Mouse (Mus musculus) limb, embryonic 14.5 days (tissue): ENCODE results near the gene Rrp15. TPM values are rescaled to one million over a fixed set of nuclear protein-coding genes. Genes with fewer than 3 reads are reported as not detected.

Experiments used
- ATAC-seq: fragments of 200-750 bp; cut with Nextera tagmentation; 2 replicates; pipeline ENCODE4 v1.8.0; 2017; ENCODE audit warnings: low read depth, moderate number of reproducible peaks, moderate TSS enrichment; ENCODE audit not compliant: low FRiP score
- DNase-seq: peaks from one replicate; pipeline ENCODE4 v3.0.0-alpha.2; 2015; ENCODE audit warnings: low spot score
- H3K27ac ChIP-seq: fragments of 300-500 bp; sonication (generic); replicated peaks from 2 replicates; pipeline ENCODE4 v1.5.1; 2014; ENCODE audit warnings: low read depth, mild to moderate bottlenecking, low read length, moderate library complexity, mixed read lengths
- H3K27me3 ChIP-seq: fragments of 300-500 bp; sonication (generic); 2 replicates; pipeline ENCODE4 v1.6.1; 2014; ENCODE audit warnings: low read length, mixed read lengths; ENCODE audit not compliant: control insufficient read depth, insufficient read depth
- H3K36me3 ChIP-seq: fragments of 300-500 bp; sonication (generic); 2 replicates; pipeline ENCODE4 v1.6.1; 2014; ENCODE audit warnings: mild to moderate bottlenecking, low read length, moderate library complexity, mixed read lengths; ENCODE audit not compliant: control insufficient read depth, insufficient read depth
- H3K4me1 ChIP-seq: fragments of 300-500 bp; sonication (generic); 2 replicates; pipeline ENCODE4 v1.6.1; 2014; ENCODE audit warnings: antibody characterized with exemption, low read length, mixed read lengths; ENCODE audit not compliant: control insufficient read depth, insufficient read depth
- H3K4me2 ChIP-seq: fragments of 300-500 bp; sonication (generic); replicated peaks from 2 replicates; pipeline ENCODE4 v1.6.1; 2014; ENCODE audit warnings: low read depth, mild to moderate bottlenecking, low read length, moderate library complexity; ENCODE audit not compliant: severe bottlenecking
- H3K4me3 ChIP-seq: fragments of 300-500 bp; sonication (generic); replicated peaks from 2 replicates; pipeline ENCODE4 v1.5.1; 2014; ENCODE audit warnings: low read length
- H3K9ac ChIP-seq: fragments of 300-500 bp; sonication (generic); 2 replicates; pipeline ENCODE4 v1.6.1; 2014; ENCODE audit warnings: mild to moderate bottlenecking, low read depth, low read length, moderate library complexity; ENCODE audit not compliant: severe bottlenecking
- H3K9me3 ChIP-seq: fragments of 300-500 bp; sonication (generic); 2 replicates; pipeline ENCODE4 v1.6.1; 2016; ENCODE audit warnings: low read length; ENCODE audit not compliant: control insufficient read depth
- POLR2A ChIP-seq: fragments of 200-500 bp; IDR thresholded peaks from 2 replicates; pipeline ENCODE4 v1.8.0; 2012; ENCODE audit warnings: inconsistent platforms, mild to moderate bottlenecking, moderate library complexity, borderline replicate concordance; ENCODE audit not compliant: insufficient read depth, insufficient read length; ENCODE audit errors: extremely low read depth
- WGBS: fragments of 180-500 bp; shearing (Covaris S2); extraction: QIAGEN DNeasy Blood & Tissue Kit; methylation state at CpG from one replicate; pipeline ENCODE4 v1.1.7; 2014; 5-methylcytosine and 5-hydroxymethylcytosine counted together
- polyA plus RNA-seq, 2 experiments: library from polyadenylated mRNA; depleted of rRNA in 1 of 2; stranded (reverse) in 1 of 2; unstranded in 1 of 2; fragments of >200 nt; fragmentation: Nextera tagmentation in 1 of 2; extraction: Ambion mirVana in 1 of 2; gene quantifications; 2 replicates each; pipeline versions ENCODE4 v1.2.1 to v1.2.3; 2012 to 2014

Gene Rrp15
- polyA plus RNA-seq (2012; rRNA removed) = 18.6 and 40.0 TPM in 2 replicates
- 62.6 and 64.8 TPM in 2 replicates for polyA plus RNA-seq (2014; fragmentation: Nextera tagmentation; extraction: Ambion mirVana)

GRCm38 (mm10) chr1:186748724-186749653 is at the start of gene Rrp15:
Rrp15 (minus strand) TSS chr1:186749358.
- ATAC-seq (peak; percentile 90), DNase-seq (peak; percentile 89)
- H3K4me2 ChIP-seq = peak within 1 kb of the TSS; percentile 85
- H3K36me3 ChIP-seq = no peaks in the 10 kb centered on the region
- peak within 1 kb of the TSS; percentile 58 for H3K4me3 ChIP-seq
- TF ChIP-seq POLR2A = peak; percentile 50; the same call in 1 of the 2 replicates
- no peaks in the 10 kb centered on the region for H3K9me3 ChIP-seq
- H3K27me3 ChIP-seq = no peaks in the 10 kb centered on the region
- H3K4me1 ChIP-seq = peaks cover 16% of the 10 kb centered on the region
- peak within 1 kb of the TSS; percentile 73 for H3K27ac ChIP-seq
- H3K9ac ChIP-seq = peak within 1 kb of the TSS; percentile 78
- 2% methylated on average over 46 of the region's 46 CpGs for WGBS

- WGBS = 24% methylated on average over 6 of the region's 6 CpGs
- ATAC-seq = no peak
Measured at GRCm38 (mm10) chr1:186797991-186798390, 48.8 kb upstream of the Rrp15 start.

GRCm38 (mm10) chr1:186785359-186785758 is 36.2 kb upstream of the Rrp15 start:
- H3K27me3 ChIP-seq = no peaks in the 10 kb centered on the region
- DNase-seq (no peak), ATAC-seq (no peak)
- 83% methylated on average over 4 of the region's 4 CpGs for WGBS
- no peak overlapping the region for H3K27ac ChIP-seq
- no peak for TF ChIP-seq POLR2A
- H3K9me3 ChIP-seq = no peaks in the 10 kb centered on the region
- no peak overlapping the region for H3K4me3 ChIP-seq
- H3K4me2 ChIP-seq = no peak overlapping the region
- no peaks in the 10 kb centered on the region for H3K4me1 ChIP-seq
- no peaks in the 10 kb centered on the region for H3K36me3 ChIP-seq
- no peak overlapping the region for H3K9ac ChIP-seq

More at GRCm38 (mm10) chr1:186797991-186798390, 48.8 kb upstream of the Rrp15 start:
- H3K27me3 ChIP-seq = no peaks in the 10 kb centered on the region
- H3K4me1 ChIP-seq = no peaks in the 10 kb centered on the region
- no peak overlapping the region for H3K4me3 ChIP-seq
- H3K9ac ChIP-seq = no peak overlapping the region
- no peaks in the 10 kb centered on the region for H3K9me3 ChIP-seq
- no peak for TF ChIP-seq POLR2A
- no peak overlapping the region for H3K4me2 ChIP-seq
- no peak overlapping the region for H3K27ac ChIP-seq
- no peak for DNase-seq
- no peaks in the 10 kb centered on the region for H3K36me3 ChIP-seq

GRCm38 (mm10) chr1:186780826-186781225 is 31.7 kb upstream of the Rrp15 start:
- no peak for DNase-seq
- Histone ChIP-seq H3K27ac (no peak overlapping the region), H3K4me3 (no peak overlapping the region), H3K9me3 (no peaks in the 10 kb centered on the region), H3K4me2 (no peak overlapping the region), H3K4me1 (no peaks in the 10 kb centered on the region), H3K9ac (no peak overlapping the region), H3K36me3 (no peaks in the 10 kb centered on the region), H3K27me3 (no peaks in the 10 kb centered on the region)
- TF ChIP-seq POLR2A = no peak
- 70% methylated on average over 2 of the region's 2 CpGs for WGBS
- ATAC-seq = no peak

- no peak overlapping the region for H3K27ac ChIP-seq
- no peak overlapping the region for H3K9ac ChIP-seq
- H3K4me2 ChIP-seq = no peak overlapping the region
- no peaks in the 10 kb centered on the region for H3K36me3 ChIP-seq
- 78% methylated on average over 3 of the region's 3 CpGs for WGBS
- H3K9me3 ChIP-seq = no peaks in the 10 kb centered on the region
- ATAC-seq = no peak
- DNase-seq = no peak
- H3K27me3 ChIP-seq = no peaks in the 10 kb centered on the region
- H3K4me3 ChIP-seq = no peak overlapping the region
- no peaks in the 10 kb centered on the region for H3K4me1 ChIP-seq
- TF ChIP-seq POLR2A = no peak
Measured at GRCm38 (mm10) chr1:186773124-186773523, 24.0 kb upstream of the Rrp15 start.
